Mouse (Mus musculus): ENCODE measurements at regions not wholly inside any gene's neighbourhood (a gene's known extent, or its start where the extent isn't known, plus 50 kb on each side); places are given as distances from the start of the nearest gene placed in this dataset.
"Not testable (repeated sequence)": the region's sequence is repeated elsewhere in the genome, so short reads cannot be mapped to it uniquely, and the experiment has no call there.

DNA sequence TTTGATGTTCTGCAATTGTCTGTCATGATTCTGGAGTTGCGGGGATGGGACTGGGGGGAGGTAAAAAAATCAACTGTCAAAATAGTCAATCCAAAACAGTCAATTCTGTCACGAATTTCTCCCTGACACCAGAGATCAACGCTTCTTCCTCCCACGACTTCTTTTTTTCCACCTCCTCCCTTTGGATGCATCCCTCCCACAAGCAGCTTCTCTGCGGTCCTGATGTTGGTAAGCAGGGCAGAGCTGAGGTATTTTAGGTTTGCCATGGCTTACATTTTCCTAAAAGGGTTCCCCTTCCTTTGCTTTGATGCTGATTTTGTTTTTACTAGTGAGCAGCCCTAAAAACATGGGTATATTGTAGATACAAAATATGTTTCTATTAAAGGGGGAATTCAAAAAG, 209.7 kb downstream of the Cd47 start:
- no peak for DNase-seq

DNA sequence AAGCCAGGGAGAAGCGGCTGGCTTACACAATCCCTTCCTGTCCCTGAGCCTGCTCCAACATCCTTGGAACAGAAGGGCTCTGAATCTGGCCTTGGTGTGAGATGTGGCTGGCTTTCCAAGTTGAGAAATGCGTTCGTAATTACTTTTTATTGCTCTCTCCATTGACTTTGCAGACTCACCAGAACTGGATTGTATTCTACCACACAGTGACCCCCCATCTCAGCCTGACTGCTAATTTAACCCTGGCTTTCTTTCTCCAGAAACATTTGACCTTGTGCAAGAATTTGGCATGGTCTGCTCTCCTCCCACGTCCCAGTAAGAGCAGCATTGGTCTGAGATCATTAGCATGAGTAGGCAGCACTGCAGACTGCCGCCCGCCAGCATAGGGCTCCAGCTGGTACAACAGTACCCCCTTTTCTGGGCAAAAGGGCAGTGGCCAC, 210.2 kb downstream of the Cd47 start:
- DNase-seq, result peak; percentile 17 to 63

GRCm38 (mm10) chr16:50023885-50024284, 223.6 kb downstream of the Cd47 start:
- no peak for DNase-seq

DNA sequence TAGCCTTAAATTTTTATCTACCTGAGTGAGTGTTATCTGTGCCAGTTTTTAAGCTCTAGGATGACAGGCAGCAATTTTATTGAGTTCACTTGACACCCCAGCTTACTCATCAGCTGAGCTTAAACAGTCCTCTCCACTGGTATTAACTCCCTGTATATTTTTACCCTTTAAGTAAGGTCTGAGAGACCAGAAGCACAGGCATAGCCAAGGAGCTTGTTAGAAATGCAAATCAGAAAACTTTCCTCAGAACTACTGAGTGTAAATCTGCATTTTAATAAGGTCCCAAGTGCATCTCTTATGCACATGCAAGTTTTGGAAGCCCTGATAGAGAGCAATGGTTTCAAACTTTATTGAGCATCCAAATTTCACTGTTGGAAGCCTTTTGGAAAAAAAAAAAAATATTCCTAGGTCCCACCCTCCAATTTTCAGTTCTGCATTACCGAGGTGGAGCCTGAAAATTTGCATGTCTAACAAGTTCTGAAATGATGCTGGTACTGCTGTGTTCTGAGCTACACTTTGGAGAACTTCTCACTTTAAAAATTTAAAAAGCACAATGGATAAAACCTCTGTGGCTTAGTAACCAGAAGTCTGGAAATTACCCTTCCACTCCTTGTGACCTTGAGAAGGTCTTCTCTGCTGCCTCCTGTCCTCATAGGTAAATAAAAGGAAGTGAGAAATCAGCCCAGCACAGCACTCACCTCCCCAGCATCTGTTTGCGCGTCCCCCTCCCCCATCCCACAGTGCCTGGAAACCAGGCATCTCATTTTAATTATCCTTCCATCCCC, 226.0 kb downstream of the Cd47 start:
- no peak for DNase-seq

- no peak for DNase-seq
Measured at GRCm38 (mm10) chr16:50027189-50027588, 226.9 kb downstream of the Cd47 start.

DNA sequence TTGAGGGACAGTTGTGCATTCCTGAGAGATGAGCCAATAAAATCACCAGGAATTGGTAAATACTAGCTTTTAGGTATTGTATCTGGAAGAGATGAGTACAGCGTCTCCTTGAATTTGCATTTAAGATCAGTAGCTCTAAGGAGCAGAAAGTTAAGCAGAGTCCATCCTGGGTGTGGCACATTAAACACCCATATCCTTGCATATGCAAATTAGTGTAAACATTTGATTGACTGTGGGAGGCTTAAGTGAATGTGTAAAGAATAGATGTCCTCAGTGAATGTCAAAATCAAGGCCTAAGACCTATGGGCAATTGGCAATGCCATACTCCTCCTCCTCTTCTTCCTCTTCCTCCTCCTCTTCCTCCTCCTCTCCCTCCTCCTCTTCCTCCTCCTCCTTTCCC, 229.4 kb downstream of the Cd47 start:
- DNase-seq, result no peak

DNA sequence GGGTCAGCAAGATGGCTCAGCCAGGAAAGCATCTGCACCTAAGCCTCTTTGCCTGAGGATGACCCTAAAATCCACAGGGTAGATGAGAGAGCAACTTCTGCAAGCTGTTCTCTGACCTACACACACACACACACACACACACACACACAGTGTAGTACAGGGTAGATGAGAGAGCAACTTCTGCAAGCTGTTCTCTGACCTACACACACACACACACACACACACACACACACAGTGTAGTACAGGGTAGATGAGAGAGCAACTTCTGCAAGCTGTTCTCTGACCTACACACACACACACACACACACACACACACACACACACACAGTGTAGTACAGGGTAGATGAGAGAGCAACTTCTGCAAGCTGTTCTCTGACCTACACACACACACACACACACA, 230.0 kb downstream of the Cd47 start:
- DNase-seq, result not testable (repeated sequence)

- no peak for DNase-seq
Measured at GRCm38 (mm10) chr16:50030905-50031369, 230.6 kb downstream of the Cd47 start.

GRCm38 (mm10) chr16:50032798-50033197, 232.5 kb downstream of the Cd47 start:
- no peak for DNase-seq

DNA sequence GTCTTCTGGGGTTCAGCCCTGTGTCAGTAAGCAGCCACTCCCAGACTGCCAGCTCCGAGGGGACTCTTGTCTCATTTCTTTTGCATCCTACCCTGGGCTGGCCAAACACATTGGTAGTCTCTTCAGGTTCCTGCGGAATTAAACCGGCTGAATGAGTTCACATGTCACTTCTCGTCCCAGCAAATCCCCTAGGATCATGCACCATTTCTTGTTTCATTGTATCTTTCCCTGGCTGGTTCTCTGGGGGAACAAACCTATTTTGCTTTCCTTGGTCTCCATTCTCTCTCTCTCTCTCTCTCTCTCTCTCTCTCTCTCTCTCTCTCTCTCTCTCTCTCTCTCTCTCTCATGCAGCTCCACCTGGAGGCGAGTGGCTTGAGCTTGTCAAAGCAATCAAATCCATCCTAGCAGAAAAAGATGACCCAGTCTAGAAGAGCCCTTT, 236.0 kb downstream of the Cd47 start:
- no peak for DNase-seq

DNA sequence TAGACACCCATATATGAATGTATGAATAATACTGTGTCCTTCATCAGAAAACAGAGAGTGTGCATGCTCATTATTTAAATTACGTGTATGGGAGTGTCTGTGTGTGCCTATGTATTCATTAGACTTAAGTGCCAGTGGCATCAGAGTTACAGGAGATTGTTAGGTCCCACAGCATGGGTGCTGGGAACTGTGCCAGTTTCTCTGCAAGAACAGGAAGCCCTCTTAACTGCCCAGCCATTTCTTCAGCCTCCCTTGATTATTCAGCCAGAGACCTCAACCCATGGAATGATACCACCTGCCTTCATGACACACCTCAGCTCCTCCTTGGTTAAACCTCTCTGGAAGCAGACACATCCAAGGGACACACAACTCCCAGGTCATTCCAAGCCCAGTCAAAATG, 243.8 kb downstream of the Cd47 start:
- DNase-seq, result no peak

DNA sequence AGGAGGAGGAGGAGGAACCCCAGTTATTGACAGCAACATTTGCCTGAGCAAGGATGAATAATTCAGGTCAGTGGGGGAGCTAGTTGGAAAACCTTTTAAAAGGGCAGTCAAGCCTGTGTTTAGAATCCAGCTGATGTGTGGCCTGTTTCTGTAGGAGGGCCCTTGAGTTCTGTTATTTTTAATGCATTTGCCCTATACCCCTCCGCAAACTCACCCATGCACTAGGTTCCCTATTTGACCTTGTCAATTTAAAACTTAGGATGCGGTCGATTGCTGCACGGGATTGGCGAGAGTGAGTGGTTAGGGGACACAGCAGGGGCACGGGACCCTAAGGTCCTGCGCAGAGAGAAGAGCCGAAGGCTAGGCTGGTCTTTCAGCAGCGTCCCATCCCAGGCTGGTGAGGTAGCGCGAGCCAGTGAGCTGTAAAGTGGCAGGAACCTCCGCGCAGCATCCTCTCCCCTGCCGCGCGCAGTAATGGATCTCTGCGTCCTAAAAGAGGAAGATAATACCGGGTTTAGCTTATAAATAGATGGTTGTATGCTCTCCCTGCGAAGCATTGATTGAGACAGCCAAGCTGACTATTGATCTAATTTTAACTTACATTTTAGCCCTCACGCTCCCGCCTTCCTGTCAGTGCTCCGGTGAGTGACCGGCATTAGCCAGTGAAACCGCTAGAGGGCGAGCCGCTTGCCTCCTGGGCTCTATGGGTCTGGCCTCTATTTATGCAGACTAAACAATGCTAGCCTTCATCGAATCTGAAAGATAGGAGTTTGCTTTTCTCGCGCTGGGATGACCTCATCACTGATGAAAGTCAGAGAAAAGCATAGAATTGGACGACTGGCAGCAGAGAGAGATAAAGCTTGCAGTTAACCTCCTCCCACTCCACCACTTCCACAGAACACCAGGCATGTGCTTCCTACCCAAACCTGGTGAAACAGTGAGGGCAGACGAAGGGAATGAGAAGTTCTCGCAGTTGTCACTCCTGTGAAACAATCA, 245.5 kb downstream of the Cd47 start:
- peak; percentile 63 to 76 for DNase-seq

DNA sequence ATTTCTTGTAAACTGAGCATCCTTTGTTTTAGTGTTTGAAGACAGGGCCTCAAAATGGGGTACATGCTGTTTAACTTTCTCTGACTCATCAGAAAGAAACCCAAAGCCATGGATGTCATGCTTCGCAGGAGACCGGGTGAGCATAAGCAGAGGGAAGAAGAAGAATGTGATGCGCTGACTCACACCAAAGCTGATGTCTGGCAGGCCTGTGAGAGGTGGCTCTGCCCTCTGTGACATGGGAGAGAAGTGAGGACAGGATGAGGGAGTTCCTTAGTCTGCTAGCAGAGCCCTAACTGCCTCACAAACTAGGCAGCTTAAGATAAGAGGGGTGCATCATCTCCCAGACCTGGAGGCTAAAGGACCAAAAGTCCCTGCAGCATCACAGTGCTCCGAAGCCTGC, 263.2 kb downstream of the Cd47 start:
- DNase-seq, result no peak

- DNase-seq, result no peak
Measured at GRCm38 (mm10) chr16:50065336-50066082, 265.2 kb downstream of the Cd47 start.

DNA sequence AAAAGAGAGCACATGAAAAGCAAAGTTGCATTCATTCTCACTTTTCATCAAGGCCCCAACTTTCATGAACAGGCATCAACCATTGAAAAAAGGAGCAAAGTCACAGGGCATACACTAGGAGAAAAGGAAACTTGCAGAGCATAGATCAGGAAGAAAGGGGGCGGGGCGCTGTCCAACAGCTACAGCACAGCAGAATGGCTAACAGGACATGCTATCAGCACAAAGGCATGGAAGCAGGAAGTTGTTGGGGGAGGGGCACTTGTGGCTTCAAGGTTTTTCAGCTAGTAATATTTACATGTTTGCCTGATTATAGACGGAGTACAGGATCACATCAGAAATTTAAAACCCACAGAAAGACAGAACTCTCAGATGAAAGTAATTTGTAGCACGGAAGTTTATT, 268.7 kb downstream of the Cd47 start:
- DNase-seq, result peak; percentile 43 to 53

GRCm38 (mm10) chr16:50070728-50071127, 270.4 kb downstream of the Cd47 start:
- no peak for DNase-seq

DNA sequence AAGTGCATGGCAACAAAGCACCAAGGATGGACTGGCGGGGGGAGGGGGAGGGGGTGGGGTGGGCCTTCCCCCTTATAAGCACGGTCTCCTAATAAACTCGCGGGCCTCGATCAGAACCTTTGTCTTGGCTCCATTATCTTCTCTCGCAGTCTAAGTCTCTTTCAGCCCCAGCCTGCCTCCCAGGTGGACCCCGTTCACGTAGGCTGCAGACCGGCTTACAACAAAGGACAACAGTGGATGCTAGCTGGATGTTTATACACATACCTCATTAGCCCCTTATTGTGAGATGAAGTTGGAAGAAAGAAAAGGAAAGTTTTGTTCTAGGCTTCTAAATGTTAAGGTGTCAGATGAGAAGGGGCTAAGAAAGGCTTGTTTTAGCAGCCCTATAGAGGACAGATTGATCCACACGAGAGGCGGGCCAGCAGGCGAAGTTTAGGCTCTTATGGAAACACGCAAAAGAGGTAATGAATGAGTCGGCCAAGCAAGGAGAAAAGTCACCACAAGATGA, 272.6 kb downstream of the Cd47 start:
- DNase-seq, result no peak

DNA sequence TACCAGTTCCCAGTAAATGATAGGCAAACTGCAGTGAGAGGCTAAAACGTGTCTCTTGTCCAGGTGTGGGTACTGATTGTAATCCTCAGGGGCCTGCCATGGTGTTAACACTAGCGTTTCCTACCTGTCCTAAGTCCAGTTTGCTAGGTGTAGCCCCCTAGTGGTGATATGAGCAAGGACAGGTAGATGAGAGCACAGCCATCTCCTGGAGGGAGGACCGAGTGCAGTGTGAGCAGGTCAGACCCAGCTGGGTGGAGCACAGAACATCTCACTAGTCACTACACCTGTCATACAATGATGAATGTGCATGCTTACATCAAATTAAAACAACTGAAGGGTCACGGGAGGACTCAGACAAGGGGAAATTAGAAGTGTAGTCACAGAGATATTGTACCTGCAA, 273.6 kb downstream of the Cd47 start:
- DNase-seq, result peak in 1 of 2 experiments; percentile 13

GRCm38 (mm10) chr16:50075641-50076040, 275.3 kb downstream of the Cd47 start:
- DNase-seq, result no peak

DNA sequence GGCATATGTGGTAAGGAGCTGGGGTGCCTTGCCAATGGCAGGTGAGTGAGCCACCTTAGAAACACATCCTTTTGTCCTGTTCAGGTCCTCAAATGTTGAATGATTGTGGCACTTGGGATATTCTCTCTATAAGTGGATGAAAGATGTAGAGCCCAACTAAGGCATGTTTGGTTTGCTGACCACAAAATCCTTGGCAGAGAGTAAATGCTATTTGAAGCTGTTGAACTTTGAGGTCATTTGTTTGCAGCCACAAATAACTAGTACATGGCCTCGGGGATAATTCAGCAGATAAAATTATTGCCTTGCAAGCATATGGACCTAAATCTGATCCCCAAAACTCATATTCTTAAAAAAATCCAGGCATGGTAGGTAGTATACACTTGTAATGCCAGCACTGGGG, 281.2 kb downstream of the Cd47 start:
- DNase-seq, result no peak

- DNase-seq, result no peak
Measured at GRCm38 (mm10) chr16:50092318-50092717, 292.0 kb downstream of the Cd47 start.

GRCm38 (mm10) chr16:50092780-50093179, 292.4 kb downstream of the Cd47 start:
- no peak for DNase-seq
